Mouse (Mus musculus): Measurements from ENCODE around the gene Tll1.

- TF ChIP-seq POLR2A (IDR thresholded peaks at IDR 0.05; ENCODE audit: borderline replicate concordance, control insufficient read depth, low read depth, low read length): no peak
- no peak for TF ChIP-seq CTCF (IDR thresholded peaks at IDR 0.05; ENCODE audit: control insufficient read depth, insufficient read depth, low read length)
Observed at GRCm38 (mm10) chr8:64216252-64216651, 10.2 kb upstream of the Tll1 start.

All from bone marrow, adult 2 months (tissue).